Mouse (Mus musculus) cortical plate, adult 2 months (tissue): ENCODE measurements at regions not wholly inside any gene's neighbourhood (a gene's known extent, or its start where the extent isn't known, plus 50 kb on each side); places are given as distances from the start of the nearest gene placed in this dataset.

ENCODE experiments used
- CTCF ChIP-seq: fragments of 200-500 bp; IDR thresholded peaks from 2 replicates; pipeline ENCODE4 v1.5.1; 2011; ENCODE audit warnings: mild to moderate bottlenecking, control low read depth, low read length; ENCODE audit not compliant: insufficient read depth; ENCODE audit errors: extremely low read depth
- POLR2A ChIP-seq: fragments of 200-500 bp; IDR thresholded peaks from 2 replicates; pipeline ENCODE4 v1.6.1; 2011; ENCODE audit warnings: mild to moderate bottlenecking, low read length, control low read depth; ENCODE audit not compliant: insufficient read depth; ENCODE audit errors: extremely low read depth

DNA sequence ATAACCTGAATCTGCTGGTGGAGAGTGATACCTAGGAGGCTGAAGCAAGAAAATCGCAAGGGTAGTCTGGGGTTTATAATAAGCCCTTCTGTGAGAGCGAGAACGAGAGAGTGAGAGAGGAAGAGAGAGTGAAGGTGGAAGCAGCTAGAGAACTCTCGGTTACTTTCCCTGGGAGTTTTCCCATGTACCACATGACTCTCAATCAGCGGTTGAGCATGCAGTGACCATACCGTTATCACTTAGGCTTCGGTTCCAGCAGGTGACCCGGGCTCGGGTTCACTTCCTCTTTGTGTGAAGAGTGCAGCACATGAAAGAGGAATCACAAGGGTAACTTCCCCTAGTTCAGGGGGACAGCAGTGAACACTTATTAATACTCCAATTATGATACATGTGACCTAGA lies 61.2 kb upstream of the Zc3h12c start:
- TF ChIP-seq CTCF = no peak
- no peak for TF ChIP-seq POLR2A
